Mouse (Mus musculus): Measurements from ENCODE around the gene Slc35f6. TPM values are rescaled to one million over a fixed set of nuclear protein-coding genes. Genes with fewer than 3 reads are reported as not detected.
"Not testable (repeated sequence)": the region's sequence is repeated elsewhere in the genome, so short reads cannot be mapped to it uniquely, and the experiment has no call there.

The Slc35f6 gene
- total RNA-seq, 4 experiments from 2014 or later, result 37.6 to 43.3 (median 39.8) TPM

DNA sequence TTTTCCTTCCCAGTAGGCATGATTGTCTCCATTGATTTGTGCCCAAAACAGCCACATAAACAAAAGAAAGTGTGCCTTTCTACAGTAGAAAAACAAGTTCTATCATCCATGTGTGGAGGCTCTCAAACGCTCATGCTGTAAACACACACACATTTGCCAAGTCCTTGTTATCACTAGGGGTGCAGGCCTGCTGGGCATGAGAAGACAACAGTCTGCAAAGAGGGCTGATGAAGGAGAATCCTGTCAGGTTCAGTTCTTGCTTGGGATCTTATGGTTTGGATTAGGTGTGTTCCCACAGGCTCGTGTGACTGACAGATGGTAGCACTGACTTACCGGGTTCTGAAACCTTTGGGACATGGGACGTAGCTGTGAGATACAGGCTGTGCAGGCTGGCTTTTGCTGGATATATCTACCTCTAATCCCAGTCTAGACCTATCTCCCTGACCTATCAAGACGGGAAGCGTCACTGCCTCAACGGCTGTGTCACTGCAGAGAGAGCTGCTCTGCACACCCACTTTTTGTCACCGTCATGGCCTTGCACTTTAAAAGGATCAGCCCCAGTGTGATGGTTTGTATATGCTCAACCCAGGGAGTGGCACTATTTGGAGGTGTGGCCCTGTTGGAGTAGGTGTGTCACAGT, 52.7 kb downstream of the Slc35f6 start:
- no peak for DNase-seq (ENCODE audit: low spot score in 2 of 2)

DNA sequence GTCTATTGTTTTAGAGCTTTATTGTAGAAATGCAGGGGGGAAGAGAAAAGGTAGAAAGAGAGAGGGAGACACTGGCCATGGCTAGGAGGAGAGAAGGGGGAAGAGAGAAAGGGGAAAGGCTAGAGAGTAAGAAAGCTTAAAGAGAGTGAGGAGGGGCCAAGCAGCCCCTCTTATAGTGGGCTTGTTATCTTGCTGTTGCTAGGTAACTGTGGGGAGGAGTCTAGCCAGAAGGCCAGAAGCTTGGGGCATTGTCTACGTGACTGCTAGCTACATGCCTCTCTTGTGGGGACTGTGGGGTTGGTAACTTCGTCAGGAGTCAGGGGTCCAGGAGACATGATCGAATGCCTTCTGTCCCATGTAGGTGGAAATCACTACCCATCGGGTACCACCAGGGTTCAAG, 53.6 kb downstream of the Slc35f6 start:
- DNase-seq (ENCODE audit: low spot score in 2 of 2), result not testable (repeated sequence)

DNA sequence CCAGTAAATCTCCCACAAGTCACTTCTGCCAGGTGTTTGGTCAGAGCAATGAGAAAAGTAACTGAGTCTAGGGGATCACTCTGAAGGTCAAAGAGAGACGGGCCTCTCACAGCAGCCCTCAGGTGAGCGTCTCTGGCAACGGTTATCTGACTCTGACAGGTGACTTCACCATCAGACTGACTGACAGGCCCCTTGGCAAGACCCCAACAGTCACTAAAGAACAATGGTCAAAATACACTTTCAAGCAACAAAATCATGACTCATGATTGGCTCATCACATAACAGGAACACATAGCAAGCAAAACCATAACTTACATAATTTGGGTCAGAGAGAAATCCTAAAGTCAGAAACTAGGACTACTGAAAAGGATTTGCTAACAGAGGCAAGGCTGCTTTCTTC, 54.1 kb downstream of the Slc35f6 start:
- DNase-seq (ENCODE audit: low spot score in 2 of 2), result no peak

Small RNA genes within 50 kb of the gene (microRNA-seq; reads per million reads assigned to microRNA genes)
- 0 to 0.44 reads per million in 2 experiments for gene Mir5625

Other genes with a start within 250 kb of the Slc35f6 start
- gene Otof, start 186.0 kb upstream of the Slc35f6 start, total RNA-seq (2022), result 10 to 100 TPM; 16.0 to 20.1 (median 18.2) TPM
- under 1 TPM in 3 of 4 experiments, not detected in 1; 0.57 to 0.91 (median 0.63) TPM for gene 1700001C02Rik, start 181.9 kb upstream of the Slc35f6 start, total RNA-seq (2022)
- not detected for gene Cib4, start 102.1 kb upstream of the Slc35f6 start, total RNA-seq (2022)
- 10 to 100 TPM; 19.5 to 25.2 (median 21.7) TPM for gene Kcnk3, start 59.8 kb upstream of the Slc35f6 start, total RNA-seq (2022)
- gene Cenpa, start 18.8 kb downstream of the Slc35f6 start, total RNA-seq (2022), result 1 to 10 TPM; 3.8 to 4.9 (median 4.5) TPM
- 10 to 100 TPM; 21.3 to 28.0 (median 27.4) TPM for gene Dpysl5, start 63.6 kb downstream of the Slc35f6 start, total RNA-seq (2022)
- 100 to 1,000 TPM; 220 to 238 (median 224) TPM for gene Mapre3, start 166.7 kb downstream of the Slc35f6 start, total RNA-seq (2022)
- 10 to 100 TPM; 58.3 to 64.4 (median 62.9) TPM for gene Tmem214, start 220.1 kb downstream of the Slc35f6 start, total RNA-seq (2022)
- 10 to 100 TPM; 14.6 to 18.2 (median 17.0) TPM for gene Agbl5, start 240.8 kb downstream of the Slc35f6 start, total RNA-seq (2022)

All from left cerebral cortex, adult 8-10 months (tissue).